Mouse (Mus musculus) T-helper 1 cell (primary cell): Measurements from ENCODE around the gene Ino80b.

ENCODE experiments used
- in situ Hi-C: fragments of 300-600 bp; cut with MboI, MseI; formaldehyde crosslinking; loops from one replicate; pipeline ENCODE4 v1.15.1; 2025; ENCODE audit warnings: high pct_unique_total_duplicates

The Ino80b gene

DNA sequence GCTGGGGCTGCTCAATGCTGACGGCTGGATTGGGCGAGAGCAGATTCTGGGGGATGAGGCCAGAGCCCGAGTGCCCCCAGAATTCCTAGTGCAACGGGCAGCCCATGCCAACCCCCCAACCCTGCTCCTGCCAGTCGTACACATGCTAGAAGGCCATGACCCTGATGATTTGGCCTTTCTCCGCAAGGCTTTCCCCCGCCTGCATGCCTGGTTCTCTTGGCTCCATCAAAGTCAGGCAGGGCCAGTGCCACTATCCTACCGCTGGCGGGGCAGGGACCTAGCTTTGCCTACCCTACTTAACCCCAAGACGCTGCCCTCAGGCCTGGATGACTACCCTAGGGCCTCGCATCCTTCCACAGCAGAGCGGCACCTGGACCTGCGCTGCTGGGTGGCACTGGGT lies 7.6 kb downstream of the Ino80b start:
- in situ Hi-C loops, result no loop called here

DNA sequence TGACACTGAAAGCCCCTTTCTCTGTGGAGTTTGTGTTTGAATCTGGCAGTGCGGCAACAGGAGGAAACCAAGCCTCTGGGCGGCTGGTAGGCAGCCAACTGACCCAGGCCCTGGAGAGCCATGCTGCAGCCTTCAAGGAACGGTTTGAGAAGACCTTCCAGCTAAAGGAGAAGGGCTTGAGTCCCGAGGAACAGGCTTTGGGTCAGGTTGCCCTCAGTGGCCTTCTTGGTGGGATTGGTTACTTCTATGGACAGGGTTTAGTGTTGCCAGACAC lies 8.1 kb downstream of the Ino80b start:
- in situ Hi-C loops, result no loop called here

DNA sequence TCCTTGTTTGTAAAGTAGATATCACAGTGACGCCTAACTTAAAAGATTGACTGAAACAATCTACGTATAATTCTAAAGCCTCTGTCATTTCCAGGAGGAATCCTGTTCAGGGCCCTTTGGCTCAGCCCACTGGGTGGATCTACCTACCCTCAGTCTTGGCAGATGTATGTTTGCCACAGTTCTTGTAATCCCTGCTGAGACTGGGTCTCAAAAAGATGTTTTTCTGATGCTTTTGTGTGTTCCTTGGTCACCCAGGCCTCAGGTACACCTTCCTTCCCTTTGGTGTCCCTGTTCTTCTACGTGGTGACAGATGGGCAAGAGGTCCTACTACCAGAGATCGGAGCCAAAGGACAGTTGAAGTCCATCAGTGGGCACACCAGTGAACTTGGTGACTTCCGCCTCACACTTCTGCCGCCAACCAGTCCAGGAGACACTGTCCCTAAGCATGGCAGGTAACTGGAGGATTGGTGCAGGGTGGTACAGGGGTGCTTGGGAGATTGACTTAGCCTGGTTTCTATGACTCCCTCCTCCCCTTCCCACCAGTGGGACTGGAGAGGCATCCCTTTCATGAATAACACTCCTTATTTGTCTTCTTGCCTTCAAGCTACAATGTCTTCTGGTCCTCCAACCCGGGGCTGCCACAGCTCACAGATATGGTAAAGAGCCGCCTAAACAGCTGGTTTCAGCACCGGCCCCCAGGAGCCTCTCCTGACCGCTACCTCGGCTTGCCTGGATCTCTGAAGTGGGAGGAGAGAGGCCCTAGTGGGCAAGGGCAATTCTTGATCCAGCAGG lies 8.7 kb downstream of the Ino80b start:
- in situ Hi-C loops, result no loop called here

GRCm38 (mm10) chr6:83115682-83116372 lies 9.4 kb downstream of the Ino80b start:
- in situ Hi-C loops, result no loop called here

DNA sequence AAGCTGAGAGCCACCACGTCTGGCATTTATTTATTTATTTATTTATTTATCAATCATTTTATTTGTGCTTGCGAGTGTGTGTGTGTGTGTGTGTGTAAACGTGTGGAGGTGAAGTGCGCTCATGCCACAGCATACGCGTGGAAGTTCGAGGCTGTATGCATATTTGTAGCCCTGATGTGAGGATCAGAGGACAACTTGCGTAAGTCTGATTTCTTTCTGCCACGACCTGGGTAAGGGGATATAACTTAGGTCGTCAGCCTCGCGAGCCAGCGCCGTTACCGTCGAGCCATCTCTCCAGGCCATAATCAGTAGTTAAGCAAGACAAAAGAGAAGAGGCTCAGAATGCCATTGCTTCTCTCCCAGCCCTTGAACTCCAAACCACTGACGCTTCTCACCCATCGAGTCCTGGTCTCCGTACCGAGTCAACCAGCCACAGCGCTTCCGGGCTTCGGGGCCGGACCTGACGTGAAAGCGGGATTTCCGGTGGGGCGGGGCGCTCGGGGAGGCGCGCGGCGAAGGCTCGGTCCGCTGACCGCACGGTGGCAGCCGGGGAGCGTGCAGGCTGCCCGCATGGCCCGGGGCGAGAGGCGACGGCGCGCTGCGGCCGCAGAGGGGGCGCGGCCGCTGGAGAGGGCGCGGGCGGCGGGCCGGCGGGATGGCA lies 10.1 kb downstream of the Ino80b start, which contains the start of gene Mogs:
Gene Mogs (plus strand): TSS at position 486 of the 661 bp plus-strand sequence.
- in situ Hi-C loops, result no loop called here

DNA sequence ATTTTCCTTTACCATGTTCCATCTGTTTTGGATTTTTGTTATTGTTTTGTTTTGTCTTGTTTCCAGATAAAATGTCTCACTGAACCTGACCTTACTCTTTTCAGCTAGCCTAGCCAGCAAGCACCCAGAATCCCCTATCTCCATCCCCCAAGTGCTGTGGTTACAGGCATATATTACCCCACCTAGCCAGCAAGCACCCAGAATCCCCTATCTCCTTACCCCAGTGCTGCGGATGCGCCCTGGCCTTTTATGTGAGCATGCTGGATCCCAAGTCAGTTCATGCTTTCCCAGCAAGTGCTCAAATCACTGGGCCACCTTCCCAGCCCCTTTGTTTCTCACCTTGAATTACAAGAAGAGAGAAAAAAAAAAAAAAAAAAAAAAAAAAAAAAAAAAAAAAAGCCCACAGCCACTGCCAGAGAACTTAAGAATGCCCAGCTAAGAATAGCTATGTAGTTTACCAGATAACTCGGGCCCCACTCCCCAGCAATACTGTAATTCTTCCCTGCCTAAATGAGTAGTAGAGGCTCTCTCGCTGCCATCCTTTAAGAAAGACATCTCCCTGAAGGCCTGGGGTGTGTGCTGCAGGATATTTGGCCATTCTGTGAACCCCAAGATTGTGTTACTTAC lies 13.6 kb downstream of the Ino80b start:
- in situ Hi-C loops, result no loop called here

- in situ Hi-C loops, result loop anchor here (5.0 kb wide), 1 partner anchor 48 kb away; the partner anchor contains the start of genes 1700003E16Rik and Wdr54
Measured at GRCm38 (mm10) chr6:83108762-83109668, 16.2 kb downstream of the Ino80b start, which contains the start of gene Mrpl53. Mrpl53 (plus strand) TSS chr6:83109040.

DNA sequence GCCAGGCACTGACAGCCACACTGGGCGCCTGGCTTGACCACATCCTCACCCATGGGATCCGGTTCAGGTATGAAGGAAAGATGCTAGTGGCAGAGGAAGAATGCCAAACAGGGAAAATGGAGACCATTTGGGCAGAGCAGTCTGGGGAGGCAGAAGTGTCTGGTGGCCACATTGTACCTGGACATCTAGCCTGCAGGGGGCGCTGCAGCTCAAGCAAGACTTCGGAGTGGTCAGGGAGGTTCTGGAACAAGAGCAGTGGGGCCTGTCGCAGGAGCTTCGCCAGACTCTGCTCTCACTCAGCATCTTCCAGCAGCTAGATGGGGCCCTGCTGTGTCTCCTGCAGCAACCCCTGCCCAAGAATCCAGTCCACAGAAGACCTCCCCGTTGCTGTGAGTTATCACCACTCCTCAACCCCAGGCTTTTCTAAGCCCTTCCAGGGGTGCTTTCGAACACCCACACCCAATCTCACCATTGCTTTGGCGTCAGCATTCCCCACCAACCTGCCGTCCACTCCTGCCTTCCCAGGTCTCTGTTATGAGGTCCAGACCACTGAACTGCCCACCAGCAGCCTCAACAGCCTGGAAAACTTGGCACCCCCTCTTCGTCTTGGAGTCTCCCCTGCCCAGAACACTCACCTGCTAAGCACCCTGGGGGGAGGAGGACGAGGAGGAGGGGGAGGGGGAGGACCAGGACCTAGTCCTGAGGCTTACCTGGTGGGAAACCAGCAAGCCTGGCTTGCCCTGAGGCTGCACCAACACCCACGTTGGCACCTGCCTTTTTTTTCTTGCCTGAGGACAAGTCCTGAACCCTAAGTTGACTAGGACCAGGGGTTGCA lies 17.4 kb downstream of the Ino80b start:
- in situ Hi-C loops, result loop anchor here (5.0 kb wide), 1 partner anchor 50 kb away; the partner anchor contains the start of genes 1700003E16Rik and Wdr54

GRCm38 (mm10) chr6:83104158-83104557 lies 21.1 kb downstream of the Ino80b start:
- in situ Hi-C loops, result loop anchor here (5.0 kb wide), 1 partner anchor 182 kb away; no protein-coding TSS in a partner anchor

DNA sequence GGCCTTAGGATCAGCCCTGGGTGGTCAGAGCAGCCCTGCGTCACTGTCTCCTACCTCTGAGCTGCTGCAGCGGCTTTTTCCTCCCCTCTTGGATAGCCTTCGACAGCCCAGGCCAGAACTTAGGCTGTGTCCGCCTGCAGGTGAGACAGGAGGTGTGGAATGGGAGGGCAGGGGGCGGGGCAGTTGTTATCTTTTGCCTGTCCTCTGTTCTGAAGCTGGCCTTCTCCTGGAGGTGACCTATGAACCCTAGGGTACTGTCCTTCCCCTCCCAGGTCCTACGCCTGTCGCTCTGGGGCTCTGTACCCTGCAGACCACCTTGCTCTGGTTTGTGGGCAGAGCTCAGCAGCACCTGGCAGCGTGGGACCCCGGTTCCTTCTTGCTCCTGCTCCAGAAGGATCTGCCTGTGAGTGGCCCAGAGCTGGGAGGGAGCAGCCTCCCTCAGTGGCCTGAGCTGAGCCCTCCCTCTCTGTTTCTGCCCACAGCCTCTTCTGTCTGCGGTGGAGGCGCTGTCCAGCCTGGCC lies 22.0 kb downstream of the Ino80b start:
- in situ Hi-C loops, result loop anchor here (5.0 kb wide), 1 partner anchor 181 kb away; no protein-coding TSS in a partner anchor

DNA sequence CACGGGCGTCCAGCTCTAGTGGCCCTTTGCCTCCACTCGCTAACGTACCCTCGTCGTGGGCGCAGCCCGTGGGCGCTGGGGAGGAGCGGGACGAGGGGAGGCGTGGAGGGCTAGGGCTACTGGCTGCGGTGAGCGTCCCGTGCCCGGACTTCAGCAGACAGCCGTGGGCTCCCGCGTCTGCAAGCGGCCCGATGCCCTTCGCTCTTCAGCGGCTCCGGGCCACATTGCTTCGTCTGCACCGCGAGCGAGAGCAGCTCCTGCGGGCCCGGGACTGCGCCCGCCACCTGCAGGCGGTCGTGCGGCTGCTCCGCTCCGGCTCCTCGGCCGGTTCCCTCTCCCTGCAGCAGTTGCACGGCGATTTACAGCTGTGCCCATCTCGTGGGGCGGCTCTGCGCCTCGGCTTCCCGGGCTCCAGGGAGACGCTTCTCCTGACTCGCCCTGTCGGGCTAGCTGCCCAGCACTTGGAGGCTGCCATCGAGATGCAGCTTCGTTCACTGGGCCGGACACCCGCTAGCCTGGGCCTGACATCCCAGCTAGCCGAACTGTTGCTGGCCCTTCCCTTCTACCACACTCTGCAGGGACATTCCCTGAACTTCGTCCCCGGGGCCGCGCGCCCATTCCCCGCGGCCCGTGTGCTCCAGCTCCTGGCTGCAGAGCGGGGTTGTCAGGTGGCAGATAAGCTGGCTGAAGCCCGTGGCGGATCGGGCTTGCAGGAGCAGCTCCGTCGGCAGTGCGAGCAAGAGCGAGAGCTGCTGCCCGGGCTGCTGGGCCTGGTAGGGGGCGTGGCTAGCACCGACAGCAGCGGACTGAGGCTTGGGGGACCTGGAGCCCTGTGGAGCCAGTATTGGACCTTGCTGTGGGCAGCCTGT lies 23.3 kb downstream of the Ino80b start:
- in situ Hi-C loops, result loop anchor here (5.0 kb wide), 1 partner anchor 180 kb away; no protein-coding TSS in a partner anchor

- in situ Hi-C loops, result loop anchor here (5.0 kb wide), 1 partner anchor 179 kb away; no protein-coding TSS in a partner anchor
Measured at GRCm38 (mm10) chr6:83101316-83101687, 23.9 kb downstream of the Ino80b start, which contains the start of the genes Ccdc142 and Gm42688. Ccdc142 (plus strand) TSS chr6:83101601. Gm42688 (plus strand) TSS chr6:83101617.

GRCm38 (mm10) chr6:83098411-83098810 lies 26.8 kb downstream of the Ino80b start:
- in situ Hi-C loops, result no loop called here

- in situ Hi-C loops, result no loop called here
Measured at GRCm38 (mm10) chr6:83095968-83096367, 29.3 kb downstream of the Ino80b start.

DNA sequence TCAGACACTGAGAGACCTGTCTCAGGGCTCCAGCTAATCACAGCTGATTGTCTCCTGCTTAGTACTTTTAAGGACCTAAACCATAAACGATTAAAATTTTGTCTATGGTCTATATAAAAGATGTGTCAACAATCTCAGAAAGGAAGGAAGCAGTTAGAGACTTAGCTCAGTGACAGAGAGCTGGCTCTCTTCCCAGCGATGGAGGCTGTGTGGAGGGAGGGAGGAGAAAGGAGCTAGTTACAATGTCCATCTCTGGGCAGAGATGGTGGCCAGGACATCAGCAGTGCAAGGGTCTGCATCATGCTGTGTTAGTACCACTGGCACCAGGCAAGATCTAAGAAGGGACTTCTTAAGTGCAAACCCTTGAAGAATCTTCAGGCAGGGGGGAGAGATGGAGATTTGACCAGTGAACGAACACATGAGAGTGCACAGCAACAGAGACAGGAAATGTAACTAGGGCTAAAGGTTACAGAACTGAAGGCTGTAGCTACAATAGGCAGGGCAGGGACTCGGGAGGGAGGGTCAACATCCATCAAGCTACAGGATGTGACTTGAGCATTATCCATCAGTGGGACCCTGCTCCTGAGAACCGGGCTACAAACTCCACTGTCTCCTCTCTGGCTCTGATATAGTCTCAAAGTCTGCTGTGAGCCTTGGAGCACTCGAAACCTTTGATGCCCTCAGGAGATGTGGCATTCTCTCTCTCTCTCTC lies 32.7 kb downstream of the Ino80b start:
- in situ Hi-C loops, result no loop called here

GRCm38 (mm10) chr6:83087926-83088260 lies 37.3 kb downstream of the Ino80b start:
- in situ Hi-C loops, result no loop called here

DNA sequence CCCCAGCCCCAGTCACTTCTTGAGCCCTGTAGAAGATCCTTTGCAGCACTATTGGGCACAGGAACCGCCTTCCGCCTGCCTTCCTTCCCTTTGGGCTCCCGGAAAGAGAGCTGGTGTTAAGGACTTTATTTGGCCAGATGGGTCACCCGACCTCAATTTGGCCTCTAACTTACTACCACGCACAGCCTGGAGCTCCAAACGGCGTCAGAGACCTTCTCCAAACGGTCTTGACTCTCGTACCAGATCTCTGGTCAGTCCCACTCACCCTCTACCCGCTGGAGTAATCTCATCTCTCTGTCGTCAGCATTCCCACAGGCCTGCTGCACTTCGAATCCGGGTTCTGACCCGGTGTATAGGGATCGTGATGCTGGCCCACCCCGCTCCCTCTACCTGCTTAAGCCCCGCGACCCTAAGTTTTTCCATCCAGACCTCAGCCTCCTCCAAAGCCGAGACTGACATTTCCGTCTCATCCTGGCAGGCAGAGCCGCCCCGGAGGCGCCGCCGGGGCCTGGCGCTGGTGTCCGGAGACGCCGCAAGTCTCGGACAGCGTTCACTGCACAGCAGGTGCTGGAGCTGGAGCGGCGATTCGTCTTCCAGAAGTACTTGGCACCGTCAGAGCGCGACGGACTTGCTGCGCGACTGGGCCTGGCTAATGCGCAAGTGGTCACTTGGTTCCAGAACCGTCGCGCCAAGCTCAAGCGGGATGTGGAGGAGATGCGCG lies 37.9 kb downstream of the Ino80b start:
- in situ Hi-C loops, result no loop called here
